Mouse (Mus musculus): ENCODE data around the gene Adcy5.

DNA sequence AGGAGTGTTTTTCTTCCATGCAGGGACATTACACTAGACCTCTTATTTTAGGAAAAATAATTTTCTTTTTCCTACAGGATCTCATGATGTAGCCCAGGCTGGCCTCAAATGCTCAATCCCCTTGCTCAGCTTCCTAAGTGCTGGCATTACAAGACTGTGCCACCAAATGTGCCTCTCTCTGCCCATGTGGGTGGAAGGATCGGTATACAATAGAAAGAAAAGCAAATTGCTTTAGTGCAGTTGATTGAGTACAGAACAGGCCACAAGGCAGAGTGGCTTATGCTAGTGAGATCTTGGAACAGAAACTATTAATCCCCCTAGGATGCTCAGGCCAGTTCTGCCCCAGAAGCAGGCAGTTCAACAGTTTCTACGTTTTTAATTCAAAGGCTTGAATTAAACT, 165.1 kb downstream of the Adcy5 start:
- TF ChIP-seq CTCF (IDR thresholded peaks at IDR 0.05; ENCODE audit: borderline replicate concordance, control insufficient read depth, extremely low read depth, insufficient read depth, low read length, poor library complexity) (no peak), POLR2A (IDR thresholded peaks at IDR 0.05; ENCODE audit: control insufficient read depth, extremely low read depth, insufficient read depth, low read length, poor library complexity) (no peak)

Data from thymus, adult 2 months (tissue).